Mouse (Mus musculus) midbrain, embryonic 16.5 days (tissue): ENCODE measurements around the gene Gm28551. TPM values are rescaled to one million over a fixed set of nuclear protein-coding genes. Genes with fewer than 3 reads are reported as not detected.
"Not testable (repeated sequence)": the region's sequence is repeated elsewhere in the genome, so short reads cannot be mapped to it uniquely, and the experiment has no call there.

Source experiments
- ATAC-seq: fragments of 200-750 bp; cut with Nextera tagmentation; 2 replicates; pipeline ENCODE4 v1.8.0; 2017; ENCODE audit warnings: moderate TSS enrichment
- H3K27ac ChIP-seq: fragments of 300-500 bp; sonication (generic); 2 replicates; pipeline ENCODE4 v1.5.1; 2014; ENCODE audit warnings: mild to moderate bottlenecking, low read length, mixed read lengths
- H3K27me3 ChIP-seq: fragments of 300-500 bp; sonication (generic); 2 replicates; pipeline ENCODE4 v1.6.1; 2014; ENCODE audit warnings: low read depth, low read length, mixed read lengths; ENCODE audit not compliant: control insufficient read depth, insufficient read depth
- H3K36me3 ChIP-seq: fragments of 300-500 bp; sonication (generic); 2 replicates; pipeline ENCODE4 v1.6.1; 2014; ENCODE audit warnings: mild to moderate bottlenecking, low read length, moderate library complexity, mixed read lengths; ENCODE audit not compliant: control insufficient read depth, insufficient read depth
- H3K4me1 ChIP-seq: fragments of 300-500 bp; sonication (generic); 2 replicates; pipeline ENCODE4 v1.6.1; 2014; ENCODE audit warnings: mild to moderate bottlenecking, low read length, mixed read lengths; ENCODE audit not compliant: control insufficient read depth, insufficient read depth
- H3K4me2 ChIP-seq: fragments of 300-500 bp; sonication (generic); 2 replicates; pipeline ENCODE4 v1.6.1; 2014; ENCODE audit warnings: mild to moderate bottlenecking, low read length, mixed read lengths
- H3K4me3 ChIP-seq: fragments of 300-500 bp; sonication (generic); 2 replicates; pipeline ENCODE4 v1.5.1; 2014; ENCODE audit warnings: low read depth, mild to moderate bottlenecking, low read length, moderate library complexity, mixed read lengths
- H3K9ac ChIP-seq: fragments of 300-500 bp; sonication (generic); 2 replicates; pipeline ENCODE4 v1.6.1; 2014; ENCODE audit warnings: low read depth, low read length, mixed read lengths
- H3K9me3 ChIP-seq: fragments of 300-500 bp; sonication (generic); replicated peaks from 2 replicates; pipeline ENCODE4 v1.6.1; 2014; ENCODE audit warnings: mild to moderate bottlenecking, low read length, mixed read lengths; ENCODE audit not compliant: control insufficient read depth, poor library complexity, severe bottlenecking
- WGBS: fragments of 180-500 bp; shearing (Covaris S2); extraction: QIAGEN DNeasy Blood & Tissue Kit; methylation state at CpG from one replicate; pipeline ENCODE4 v1.1.7; 2014; 5-methylcytosine and 5-hydroxymethylcytosine counted together
- polyA plus RNA-seq: library from polyadenylated mRNA; unstranded; fragments of >200 nt; fragmentation: Nextera tagmentation; extraction: Ambion mirVana; gene quantifications from 2 replicates; pipeline ENCODE4 v1.2.1, GENCODE M21; 2015

The Gm28551 gene
- polyA plus RNA-seq, 1 experiment from 2014 or later, result 2.5 TPM

DNA sequence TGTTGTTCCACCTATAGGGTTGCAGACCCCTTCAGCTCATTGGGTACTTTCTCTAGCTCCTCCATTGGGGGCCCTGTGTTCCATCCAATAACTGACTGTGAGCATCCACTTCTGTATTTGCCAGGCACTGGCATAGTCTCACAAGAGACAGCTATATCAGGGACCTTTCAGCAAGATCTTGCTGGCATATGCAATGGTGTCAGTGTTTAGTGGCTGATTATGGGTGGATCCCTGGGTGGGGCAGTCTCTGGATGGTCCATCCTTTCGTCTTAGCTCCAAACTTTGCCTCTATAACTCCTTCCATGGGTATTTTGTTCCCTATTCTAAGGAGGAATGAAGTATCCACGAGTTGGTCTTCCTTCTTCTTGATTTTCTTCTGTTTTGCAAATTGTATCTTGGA lies 15.1 kb downstream of the Gm28551 start:
- not testable (repeated sequence) for H3K4me1 ChIP-seq, H3K27ac ChIP-seq, ATAC-seq, H3K4me3 ChIP-seq, H3K4me2 ChIP-seq, H3K27me3 ChIP-seq, H3K9ac ChIP-seq
- peaks cover 18% of the 10 kb centered on the region for H3K36me3 ChIP-seq
- peaks cover 14% of the 10 kb centered on the region; the same call in 1 of the 2 replicates for H3K9me3 ChIP-seq
- 51% methylated on average over 2 of the region's 2 CpGs for WGBS

DNA sequence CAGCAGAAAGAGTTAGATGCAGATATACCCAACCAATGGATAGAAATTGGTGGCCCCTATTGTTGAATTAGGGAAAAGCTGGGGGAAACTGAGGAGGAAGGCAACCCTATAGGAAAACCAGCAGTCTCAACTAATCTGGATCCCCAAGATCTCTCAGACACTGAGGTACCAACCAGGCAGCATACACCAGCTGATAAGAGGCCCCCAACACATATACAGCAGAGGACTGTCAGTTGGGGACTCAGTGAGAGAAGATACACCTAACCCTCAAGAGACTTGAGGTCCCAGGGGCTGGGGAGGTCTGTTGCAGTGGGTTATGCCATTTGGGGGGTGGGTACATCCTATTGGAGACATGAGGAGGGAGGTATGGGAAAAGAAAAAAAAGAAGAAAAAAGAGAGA lies 17.0 kb downstream of the Gm28551 start:
- no peak overlapping the region for H3K4me2 ChIP-seq
- H3K27me3 ChIP-seq, result no peaks in the 10 kb centered on the region
- H3K4me3 ChIP-seq, result no peak overlapping the region
- peaks cover 3% of the 10 kb centered on the region; the same call in 1 of the 2 replicates for H3K9me3 ChIP-seq
- no peaks in the 10 kb centered on the region for H3K4me1 ChIP-seq
- H3K27ac ChIP-seq, result no peak overlapping the region
- no peak overlapping the region for H3K9ac ChIP-seq
- ATAC-seq, result no peak
- peaks cover 3% of the 10 kb centered on the region; the same call in 1 of the 2 replicates for H3K36me3 ChIP-seq

DNA sequence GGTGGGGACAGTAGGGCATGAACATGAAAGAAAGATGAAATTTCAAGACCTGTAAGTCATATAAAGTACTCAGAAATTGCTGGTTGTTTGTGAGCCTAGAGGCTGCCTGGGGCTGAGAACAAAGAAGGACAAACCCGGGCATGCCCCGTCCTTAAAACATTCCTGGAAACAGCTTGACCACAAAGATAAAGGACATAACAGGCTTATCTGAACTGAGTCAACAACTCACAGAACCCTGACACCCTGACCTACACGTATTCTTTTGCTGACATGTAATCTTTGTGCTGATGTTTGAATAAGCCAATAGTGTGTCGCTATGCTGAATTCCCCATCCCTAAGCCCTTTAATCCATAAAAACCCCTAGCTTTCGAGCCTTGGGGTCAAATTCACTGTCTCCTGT lies 18.9 kb downstream of the Gm28551 start:
- not testable (repeated sequence) for H3K4me2 ChIP-seq, H3K36me3 ChIP-seq, H3K4me1 ChIP-seq, H3K27me3 ChIP-seq, H3K9me3 ChIP-seq, H3K9ac ChIP-seq, ATAC-seq, H3K27ac ChIP-seq, H3K4me3 ChIP-seq
- 67% methylated on average over 5 of the region's 5 CpGs for WGBS

DNA sequence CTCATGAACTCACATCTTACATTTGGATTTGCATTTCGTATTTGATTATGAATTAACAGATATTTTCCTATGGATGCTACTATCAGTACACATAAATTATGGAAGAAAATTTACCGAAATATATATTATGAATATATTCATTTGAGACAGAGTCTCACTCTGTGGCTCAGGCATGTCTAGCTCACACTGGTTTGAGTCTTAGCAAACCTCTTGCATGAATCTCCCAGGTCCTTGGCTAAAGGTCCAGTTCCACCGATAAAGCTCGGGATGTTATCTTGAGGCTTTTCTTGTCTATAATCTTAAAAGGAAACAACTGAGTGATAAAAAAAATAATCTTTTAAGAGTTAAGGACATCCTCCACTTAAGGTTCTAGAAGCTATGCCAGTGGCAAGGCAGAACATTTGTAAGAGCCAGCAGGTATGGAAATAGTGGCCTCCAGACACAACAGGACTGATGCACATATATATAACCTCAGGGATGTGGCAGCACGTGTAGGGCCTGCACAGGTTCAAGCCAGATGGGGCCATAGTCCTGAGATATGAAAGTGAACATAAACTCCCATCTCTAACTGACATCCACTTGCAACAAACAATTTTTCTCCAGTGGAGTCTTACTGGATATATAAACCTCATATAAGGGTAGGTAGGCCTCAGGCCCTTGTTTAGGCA lies 27.5 kb downstream of the Gm28551 start:
- ATAC-seq, result no peak
- H3K4me2 ChIP-seq, result no peak overlapping the region
- H3K36me3 ChIP-seq, result peaks cover 5% of the 10 kb centered on the region; the same call in 1 of the 2 replicates
- H3K27me3 ChIP-seq, result no peaks in the 10 kb centered on the region
- no peaks in the 10 kb centered on the region for H3K4me1 ChIP-seq
- no peak overlapping the region for H3K27ac ChIP-seq
- H3K4me3 ChIP-seq, result no peak overlapping the region
- no peaks in the 10 kb centered on the region for H3K9me3 ChIP-seq
- WGBS, result 95% methylated on average over 5 of the region's 5 CpGs
- no peak overlapping the region for H3K9ac ChIP-seq

DNA sequence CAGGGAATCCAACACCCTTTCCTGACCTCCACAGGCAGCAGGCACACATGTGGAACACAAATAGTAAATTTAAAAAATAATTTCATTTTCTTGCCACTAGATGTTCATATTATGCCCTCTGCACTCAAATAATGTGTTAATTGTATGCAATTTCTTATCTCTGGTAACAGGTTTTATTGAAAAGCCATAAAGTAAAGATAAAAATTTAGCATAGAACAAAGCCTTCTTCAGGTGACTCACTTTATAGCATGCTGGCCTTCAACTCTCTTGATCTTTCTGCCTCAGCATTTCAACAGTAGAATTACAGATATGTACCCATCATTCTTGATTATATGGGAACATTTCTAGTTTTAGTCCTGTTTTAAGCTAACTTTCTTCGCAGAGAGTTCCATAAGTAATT lies 28.2 kb downstream of the Gm28551 start:
- Histone ChIP-seq H3K9ac (no peak overlapping the region), H3K4me2 (no peak overlapping the region), H3K36me3 (peaks cover 6% of the 10 kb centered on the region; the same call in 1 of the 2 replicates), H3K27ac (no peak overlapping the region), H3K27me3 (no peaks in the 10 kb centered on the region), H3K4me1 (no peaks in the 10 kb centered on the region), H3K4me3 (no peak overlapping the region), H3K9me3 (no peaks in the 10 kb centered on the region)
- ATAC-seq, result no peak
- 95% methylated on average over 1 of the region's 1 CpGs for WGBS

DNA sequence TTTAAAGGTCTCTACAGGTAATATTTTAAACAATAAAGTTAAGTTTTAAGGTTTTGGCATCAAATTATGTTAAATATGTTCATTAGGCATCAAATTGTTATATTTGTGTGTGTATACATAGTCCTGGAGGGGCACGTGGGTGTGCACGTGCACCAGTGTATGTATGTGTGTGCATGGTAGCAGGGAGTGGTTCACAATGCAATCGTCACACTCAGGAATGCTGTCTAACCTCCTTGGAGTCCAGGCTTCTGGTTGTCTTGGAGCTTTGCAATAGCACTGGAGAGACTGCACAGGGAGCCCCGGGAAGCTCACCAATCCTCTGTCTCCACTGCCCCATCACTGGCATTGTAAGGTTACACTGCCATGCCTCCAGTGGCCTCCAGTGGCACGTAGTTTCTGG lies 29.2 kb downstream of the Gm28551 start:
- peaks cover 6% of the 10 kb centered on the region; the same call in 1 of the 2 replicates for H3K36me3 ChIP-seq
- no peaks in the 10 kb centered on the region for H3K4me1 ChIP-seq
- no peak for ATAC-seq
- H3K4me2 ChIP-seq, result no peak overlapping the region
- H3K4me3 ChIP-seq, result no peak overlapping the region
- H3K27ac ChIP-seq, result no peak overlapping the region
- 90% methylated on average over 5 of the region's 5 CpGs for WGBS
- no peaks in the 10 kb centered on the region for H3K9me3 ChIP-seq
- H3K9ac ChIP-seq, result no peak overlapping the region
- H3K27me3 ChIP-seq, result no peaks in the 10 kb centered on the region

DNA sequence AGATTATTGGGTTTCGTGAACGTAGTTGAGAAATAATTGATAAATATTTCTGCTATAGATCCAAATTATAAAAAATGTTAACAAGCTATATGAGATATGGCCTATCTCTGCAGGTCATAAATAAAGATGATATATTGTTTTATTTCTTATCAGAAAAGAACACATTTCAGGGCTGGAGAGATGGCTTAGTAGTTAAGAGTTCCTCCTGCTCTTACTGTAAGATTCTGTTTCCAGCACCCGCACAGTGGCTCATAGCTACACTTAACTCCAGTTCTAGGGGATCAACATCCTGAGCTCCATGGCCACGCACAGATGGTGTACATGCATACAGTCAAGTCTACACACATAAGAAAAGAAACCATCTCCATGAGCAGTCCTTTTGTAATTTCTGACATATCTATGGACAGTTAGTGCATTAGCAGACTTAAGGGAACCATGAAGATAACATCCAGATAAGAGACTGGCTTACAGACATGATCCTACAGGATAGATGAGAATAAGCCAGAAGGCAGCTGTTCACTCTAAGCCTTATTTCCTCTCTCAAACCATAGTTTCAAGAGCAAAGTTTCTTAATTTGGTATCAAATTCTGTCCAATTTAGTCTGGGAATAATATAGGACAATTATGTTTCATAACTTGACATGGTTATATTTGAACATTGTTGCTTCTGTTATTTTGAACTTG lies 30.7 kb downstream of the Gm28551 start:
- H3K9me3 ChIP-seq, result no peaks in the 10 kb centered on the region
- WGBS, result 97% methylated on average over 4 of the region's 4 CpGs
- H3K4me1 ChIP-seq, result no peaks in the 10 kb centered on the region
- no peak overlapping the region for H3K4me2 ChIP-seq
- H3K27me3 ChIP-seq, result no peaks in the 10 kb centered on the region
- no peak overlapping the region for H3K4me3 ChIP-seq
- ATAC-seq, result no peak
- H3K27ac ChIP-seq, result no peak overlapping the region
- H3K9ac ChIP-seq, result no peak overlapping the region
- H3K36me3 ChIP-seq, result peaks cover 7% of the 10 kb centered on the region; the same call in 1 of the 2 replicates

DNA sequence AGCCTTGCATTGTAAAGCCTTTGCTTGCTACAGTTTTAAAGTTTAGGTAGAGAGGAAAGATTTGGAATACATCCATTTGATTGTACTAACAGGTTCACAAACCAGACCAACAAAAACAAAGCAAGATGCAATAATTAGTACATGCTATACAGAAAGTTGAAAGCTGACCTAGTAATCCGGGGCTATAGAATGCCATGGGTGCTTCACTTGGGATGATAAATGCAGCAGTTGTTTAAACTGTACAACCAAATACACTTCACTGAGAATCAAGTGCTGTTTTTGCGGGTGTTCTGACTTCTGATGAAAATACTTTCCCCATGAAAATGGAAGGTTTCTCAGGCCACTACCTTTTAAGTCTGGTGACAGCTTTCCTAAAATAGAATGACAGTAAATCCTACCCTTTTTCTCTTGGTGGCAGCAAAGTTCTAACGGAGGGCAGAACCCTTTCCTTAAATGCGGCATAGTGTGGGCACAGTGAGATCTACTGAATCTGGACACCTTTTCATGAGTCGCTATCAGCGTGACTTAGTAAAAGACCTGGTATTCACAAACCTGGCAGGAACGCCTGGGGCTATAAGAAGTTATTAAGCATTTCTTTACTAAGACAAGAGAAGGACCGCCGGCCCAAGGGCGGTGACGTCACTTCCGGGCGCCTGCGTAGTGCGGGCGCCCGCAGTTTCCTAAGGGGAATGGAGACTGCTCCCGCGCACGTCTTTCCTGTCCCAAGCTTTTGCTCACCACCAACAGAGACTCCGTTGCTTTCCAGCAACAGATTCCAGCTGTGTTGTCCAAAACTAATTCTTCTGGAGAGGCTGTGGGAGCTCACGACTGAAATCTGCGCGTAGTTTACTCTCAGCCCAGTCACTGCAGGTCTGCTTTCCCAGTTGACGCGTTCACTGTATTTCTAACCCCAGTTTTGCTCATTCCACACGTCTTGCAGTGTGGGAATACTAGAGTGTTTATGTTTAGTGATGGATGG lies 39.2 kb downstream of the Gm28551 start, which contains the start of gene Osgepl1:
Gene Osgepl1, plus strand, starts transcription at position 636 of the 979 bp plus-strand sequence.
- no peaks in the 10 kb centered on the region for H3K27me3 ChIP-seq
- peak; percentile 99 for ATAC-seq
- peaks cover 7% of the 10 kb centered on the region for H3K4me1 ChIP-seq
- H3K36me3 ChIP-seq, result 0 out of 2 replicates have a peak, but pooled peaks cover 2% of the 10 kb centered on the region
- peak within 1 kb of the TSS; percentile 75 for H3K9ac ChIP-seq
- H3K4me3 ChIP-seq, result peak within 1 kb of the TSS; percentile 74
- peak within 1 kb of the TSS; percentile 71 for H3K4me2 ChIP-seq
- H3K9me3 ChIP-seq, result no peaks in the 10 kb centered on the region
- 3% methylated on average over 27 of the region's 27 CpGs for WGBS
- peak within 1 kb of the TSS; percentile 82 for H3K27ac ChIP-seq
